ENCODE assay signal across 8 mouse cellular contexts in genomic region chr5:30949654-30950326, GRCm38 (mm10). TPM values are rescaled to one million over a fixed set of nuclear protein-coding genes. Genes with fewer than 3 reads are reported as not detected.
DNase-seq lines count a peak whose midpoint lies in the region; ATAC-seq and TF ChIP-seq lines count a peak whose summit lies in the region.

No protein-coding gene starts in this region.

- peak overlapping the region; percentile 72 for H3K27ac ChIP-seq in bone marrow macrophage, adult 2 months (ENCODE audit: insufficient read depth, low read depth, low read length)
- H3K27ac ChIP-seq in embryonic facial prominence, embryonic 15.5 days (replicated peaks), result peak overlapping the region; percentile 86
- H3K27ac ChIP-seq in limb, embryonic 14.5 days (replicated peaks; ENCODE audit: low read depth, low read length), result peak overlapping the region; percentile 50; the same call in 1 of the 2 replicates
- peak overlapping the region; percentile 56 for H3K27ac ChIP-seq in midbrain, embryonic 16.5 days (ENCODE audit: low read length)

- H3K27me3 ChIP-seq in embryonic facial prominence, embryonic 15.5 days, result peaks cover 3% of the 10 kb centered on the region; the same call in 1 of the 2 replicates
- no peaks in the 10 kb centered on the region; the same call in 1 of the 2 replicates for H3K27me3 ChIP-seq in limb, embryonic 14.5 days (ENCODE audit: control insufficient read depth, insufficient read depth, low read length)
- H3K27me3 ChIP-seq in midbrain, embryonic 16.5 days (ENCODE audit: control insufficient read depth, insufficient read depth, low read depth, low read length), result no peaks in the 10 kb centered on the region

- under 1% methylated on average over 31 of the region's 31 CpGs for WGBS in embryonic facial prominence, embryonic 15.5 days
- WGBS in limb, embryonic 14.5 days, result 2% methylated on average over 31 of the region's 31 CpGs
- WGBS in midbrain, embryonic 16.5 days, result under 1% methylated on average over 31 of the region's 31 CpGs

- peaks cover 13% of the 10 kb centered on the region for H3K4me1 ChIP-seq in bone marrow macrophage, adult 2 months (ENCODE audit: control insufficient read depth, insufficient read depth, low read length)
- peaks cover 28% of the 10 kb centered on the region for H3K4me1 ChIP-seq in embryonic facial prominence, embryonic 15.5 days
- H3K4me1 ChIP-seq in limb, embryonic 14.5 days (ENCODE audit: control insufficient read depth, insufficient read depth, low read length), result peaks cover 6% of the 10 kb centered on the region; the same call in 1 of the 2 replicates
- peaks cover 15% of the 10 kb centered on the region for H3K4me1 ChIP-seq in midbrain, embryonic 16.5 days (ENCODE audit: control insufficient read depth, insufficient read depth, low read length)

- peaks cover 27% of the 10 kb centered on the region for H3K36me3 ChIP-seq in embryonic facial prominence, embryonic 15.5 days
- H3K36me3 ChIP-seq in limb, embryonic 14.5 days (ENCODE audit: control insufficient read depth, insufficient read depth, low read length), result peaks cover 27% of the 10 kb centered on the region
- peaks cover 19% of the 10 kb centered on the region for H3K36me3 ChIP-seq in midbrain, embryonic 16.5 days (ENCODE audit: control insufficient read depth, insufficient read depth, low read length)

- peak; percentile 87 for DNase-seq in B cell, adult 2 months
- DNase-seq in heart, adult 9 months (ENCODE audit: low spot score in 2 of 2), result peak; percentile 92
- peak; percentile 96 for DNase-seq in kidney, adult 9 months
- peak; percentile 92 for DNase-seq in limb, embryonic 14.5 days (ENCODE audit: low spot score)
- peak; percentile 71 to 90 for DNase-seq in spleen, postnatal 10 days (ENCODE audit: low spot score in 2 of 2)

- peak overlapping the region; percentile 45 for H3K9ac ChIP-seq in embryonic facial prominence, embryonic 15.5 days
- H3K9ac ChIP-seq in limb, embryonic 14.5 days (ENCODE audit: low read depth, low read length, severe bottlenecking), result peak overlapping the region; percentile 47
- peak overlapping the region; percentile 65 for H3K9ac ChIP-seq in midbrain, embryonic 16.5 days (ENCODE audit: low read depth, low read length)

- peak overlapping the region; percentile 86 for H3K4me2 ChIP-seq in embryonic facial prominence, embryonic 15.5 days (replicated peaks)
- peak overlapping the region; percentile 66 for H3K4me2 ChIP-seq in limb, embryonic 14.5 days (replicated peaks; ENCODE audit: low read depth, low read length, severe bottlenecking)
- H3K4me2 ChIP-seq in midbrain, embryonic 16.5 days (ENCODE audit: low read length), result peak overlapping the region; percentile 94

- no peak for TF ChIP-seq CTCF in bone marrow macrophage, adult 2 months (IDR thresholded peaks at IDR 0.05; ENCODE audit: low read depth, low read length)

- TF ChIP-seq POLR2A in bone marrow macrophage, adult 2 months (IDR thresholded peaks at IDR 0.05; ENCODE audit: borderline replicate concordance, low read depth, low read length), result no peak
- TF ChIP-seq POLR2A in limb, embryonic 14.5 days (IDR thresholded peaks at IDR 0.05; ENCODE audit: borderline replicate concordance, extremely low read depth, insufficient read depth, insufficient read length), result no peak; the same call in 1 of the 2 replicates

- H3K9me3 ChIP-seq in embryonic facial prominence, embryonic 15.5 days (replicated peaks), result no peaks in the 10 kb centered on the region
- no peaks in the 10 kb centered on the region for H3K9me3 ChIP-seq in limb, embryonic 14.5 days (ENCODE audit: control insufficient read depth, low read length)
- no peaks in the 10 kb centered on the region for H3K9me3 ChIP-seq in midbrain, embryonic 16.5 days (replicated peaks; ENCODE audit: control insufficient read depth, low read length, poor library complexity, severe bottlenecking)

- peak; percentile 86 for ATAC-seq in embryonic facial prominence, embryonic 15.5 days (ENCODE audit: insufficient number of reproducible peaks, low FRiP score, low TSS enrichment, low read depth)
- peak; percentile 84 for ATAC-seq in limb, embryonic 14.5 days (ENCODE audit: low FRiP score, low read depth)
- peak; percentile 81 for ATAC-seq in midbrain, embryonic 16.5 days

- peak overlapping the region; percentile 80 for H3K4me3 ChIP-seq in bone marrow macrophage, adult 2 months (ENCODE audit: insufficient read depth, low read length)
- H3K4me3 ChIP-seq in embryonic facial prominence, embryonic 15.5 days (replicated peaks), result peak overlapping the region; percentile 60
- H3K4me3 ChIP-seq in limb, embryonic 14.5 days (replicated peaks; ENCODE audit: low read length), result peak overlapping the region; percentile 44
- peak overlapping the region; percentile 61 for H3K4me3 ChIP-seq in midbrain, embryonic 16.5 days (ENCODE audit: low read depth, low read length)

RNA-seq across cellular contexts. Expression of gene Cgref1, which starts 4.4 kb away (rescaled TPM):
- not detected in 2 replicates for polyA plus RNA-seq in bone marrow macrophage, adult 2 months (2012; ENCODE audit: insufficient read depth, insufficient read length, missing spikeins)
- 32.1 and 34.0 TPM in 2 replicates for polyA plus RNA-seq in embryonic facial prominence, embryonic 15.5 days (2015; fragmentation: Nextera tagmentation; extraction: Ambion mirVana)
- polyA plus RNA-seq in limb, embryonic 14.5 days (2012; rRNA removed), result 19.8 and 21.5 TPM in 2 replicates
- polyA plus RNA-seq in limb, embryonic 14.5 days (2014; fragmentation: Nextera tagmentation; extraction: Ambion mirVana), result 15.1 and 20.9 TPM in 2 replicates
- polyA plus RNA-seq in midbrain, embryonic 16.5 days (2015; fragmentation: Nextera tagmentation; extraction: Ambion mirVana), result 68.2 and 86.8 TPM in 2 replicates

RNA-seq across cellular contexts. Expression of gene Preb, which starts 10.4 kb away (rescaled TPM):
- 131 and 140 TPM in 2 replicates for polyA plus RNA-seq in bone marrow macrophage, adult 2 months (2012; ENCODE audit: insufficient read depth, insufficient read length, missing spikeins)
- 125 and 130 TPM in 2 replicates for polyA plus RNA-seq in embryonic facial prominence, embryonic 15.5 days (2015; fragmentation: Nextera tagmentation; extraction: Ambion mirVana)
- polyA plus RNA-seq in limb, embryonic 14.5 days (2012; rRNA removed), result 259 and 349 TPM in 2 replicates
- polyA plus RNA-seq in limb, embryonic 14.5 days (2014; fragmentation: Nextera tagmentation; extraction: Ambion mirVana), result 91.1 and 98.9 TPM in 2 replicates
- polyA plus RNA-seq in midbrain, embryonic 16.5 days (2015; fragmentation: Nextera tagmentation; extraction: Ambion mirVana), result 102 and 105 TPM in 2 replicates

RNA-seq across cellular contexts. Expression of gene Tcf23, which starts 18.7 kb away (rescaled TPM):
- not detected in 2 replicates for polyA plus RNA-seq in bone marrow macrophage, adult 2 months (2012; ENCODE audit: insufficient read depth, insufficient read length, missing spikeins)
- 0.08 TPM in 1 of 2 replicates, not detected in the other for polyA plus RNA-seq in embryonic facial prominence, embryonic 15.5 days (2015; fragmentation: Nextera tagmentation; extraction: Ambion mirVana)
- polyA plus RNA-seq in limb, embryonic 14.5 days (2012; rRNA removed), result 0.05 TPM in 1 of 2 replicates, not detected in the other
- polyA plus RNA-seq in limb, embryonic 14.5 days (2014; fragmentation: Nextera tagmentation; extraction: Ambion mirVana), result not detected in 2 replicates
- not detected in 2 replicates for polyA plus RNA-seq in midbrain, embryonic 16.5 days (2015; fragmentation: Nextera tagmentation; extraction: Ambion mirVana)

RNA-seq across cellular contexts. Expression of gene Khk, which starts 28.6 kb away (rescaled TPM):
- polyA plus RNA-seq in bone marrow macrophage, adult 2 months (2012; ENCODE audit: insufficient read depth, insufficient read length, missing spikeins), result 29.8 and 38.9 TPM in 2 replicates
- polyA plus RNA-seq in embryonic facial prominence, embryonic 15.5 days (2015; fragmentation: Nextera tagmentation; extraction: Ambion mirVana), result 23.8 and 25.6 TPM in 2 replicates
- 29.5 and 37.8 TPM in 2 replicates for polyA plus RNA-seq in limb, embryonic 14.5 days (2012; rRNA removed)
- 29.7 and 31.3 TPM in 2 replicates for polyA plus RNA-seq in limb, embryonic 14.5 days (2014; fragmentation: Nextera tagmentation; extraction: Ambion mirVana)
- polyA plus RNA-seq in midbrain, embryonic 16.5 days (2015; fragmentation: Nextera tagmentation; extraction: Ambion mirVana), result 9.6 and 9.9 TPM in 2 replicates

RNA-seq across cellular contexts. Expression of gene Emilin1, which starts 36.6 kb away (rescaled TPM):
- polyA plus RNA-seq in bone marrow macrophage, adult 2 months (2012; ENCODE audit: insufficient read depth, insufficient read length, missing spikeins), result 29.1 and 37.2 TPM in 2 replicates
- 244 and 254 TPM in 2 replicates for polyA plus RNA-seq in embryonic facial prominence, embryonic 15.5 days (2015; fragmentation: Nextera tagmentation; extraction: Ambion mirVana)
- polyA plus RNA-seq in limb, embryonic 14.5 days (2012; rRNA removed), result 222 and 268 TPM in 2 replicates
- 191 and 204 TPM in 2 replicates for polyA plus RNA-seq in limb, embryonic 14.5 days (2014; fragmentation: Nextera tagmentation; extraction: Ambion mirVana)
- polyA plus RNA-seq in midbrain, embryonic 16.5 days (2015; fragmentation: Nextera tagmentation; extraction: Ambion mirVana), result 11.7 and 12.3 TPM in 2 replicates

Comparison
In these comparisons a context has a peak if more than half of its experiments do, and no peak if none do; other contexts are left out.
1. Peak in every context shown above with its lines: DNase-seq, ATAC-seq, H3K4me3 ChIP-seq and H3K27ac ChIP-seq.
2. RNA of gene Cgref1, which starts 4.4 kb away (polyA plus RNA-seq): 68.2 to 86.8 TPM in midbrain, embryonic 16.5 days, 32.1 to 34.0 TPM in embryonic facial prominence, embryonic 15.5 days and 15.1 to 21.5 TPM in limb, embryonic 14.5 days; not detected in bone marrow macrophage, adult 2 months; every median in the first group is over 10 times any median in the second.